Mouse (Mus musculus): ENCODE results near the gene Rgl1. TPM values are rescaled to one million over a fixed set of nuclear protein-coding genes. Genes with fewer than 3 reads are reported as not detected.

Gene Rgl1
- polyA plus RNA-seq, 1 experiment from 2014 or later = 45.4 TPM

DNA sequence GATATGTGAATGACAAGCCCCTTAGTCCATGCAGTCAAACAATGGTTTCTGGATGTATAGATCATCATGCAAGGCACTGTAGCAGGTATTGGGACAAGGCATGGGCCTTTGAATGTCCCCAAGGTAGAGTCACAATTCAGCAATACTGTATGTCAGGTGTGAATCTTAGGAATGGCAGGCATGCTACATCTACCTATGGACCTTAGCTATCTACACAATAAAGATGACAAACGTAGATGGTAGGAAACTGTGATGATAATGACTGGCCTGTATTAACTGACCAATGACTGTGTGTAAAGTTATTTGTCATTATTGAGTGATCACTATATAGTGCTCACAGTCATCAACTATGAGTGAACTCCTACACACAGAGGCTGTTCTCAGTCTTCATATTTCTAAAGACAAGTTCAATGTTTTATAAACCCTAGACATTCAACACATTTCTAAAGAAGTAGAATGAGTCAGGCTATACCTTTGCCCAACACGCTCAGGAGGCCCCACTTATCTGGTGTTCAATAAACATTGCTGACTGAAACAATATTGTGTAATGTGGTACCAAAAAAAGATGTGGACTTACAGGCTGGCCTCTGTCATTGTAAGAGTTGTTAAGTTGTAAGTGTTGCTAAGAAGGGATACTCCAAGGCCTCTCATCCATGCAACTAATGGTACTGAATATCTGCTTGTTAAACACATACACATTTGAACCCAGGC, 222.5 kb downstream of the Rgl1 start:
- peaks cover 9% of the 10 kb centered on the region; the same call in 1 of the 2 replicates for H3K4me1 ChIP-seq (ENCODE audit: control insufficient read depth, insufficient read depth, low read length)
- H3K27me3 ChIP-seq (replicated peaks; ENCODE audit: control insufficient read depth, insufficient read depth, low read length) = no peaks in the 10 kb centered on the region
- ATAC-seq = peak; percentile 88
- no peak overlapping the region for H3K4me2 ChIP-seq (ENCODE audit: low read depth, low read length)
- peaks cover 8% of the 10 kb centered on the region for H3K36me3 ChIP-seq (ENCODE audit: control insufficient read depth, insufficient read depth, low read length)
- no peak overlapping the region for H3K4me3 ChIP-seq (ENCODE audit: low read length)
- peak overlapping the region; percentile 83 for H3K27ac ChIP-seq (ENCODE audit: low read length)
- WGBS = 55% methylated on average over 2 of the region's 2 CpGs
- H3K9me3 ChIP-seq (ENCODE audit: control insufficient read depth, low read length) = no peaks in the 10 kb centered on the region
- H3K9ac ChIP-seq (ENCODE audit: low read depth, low read length) = no peak overlapping the region

DNA sequence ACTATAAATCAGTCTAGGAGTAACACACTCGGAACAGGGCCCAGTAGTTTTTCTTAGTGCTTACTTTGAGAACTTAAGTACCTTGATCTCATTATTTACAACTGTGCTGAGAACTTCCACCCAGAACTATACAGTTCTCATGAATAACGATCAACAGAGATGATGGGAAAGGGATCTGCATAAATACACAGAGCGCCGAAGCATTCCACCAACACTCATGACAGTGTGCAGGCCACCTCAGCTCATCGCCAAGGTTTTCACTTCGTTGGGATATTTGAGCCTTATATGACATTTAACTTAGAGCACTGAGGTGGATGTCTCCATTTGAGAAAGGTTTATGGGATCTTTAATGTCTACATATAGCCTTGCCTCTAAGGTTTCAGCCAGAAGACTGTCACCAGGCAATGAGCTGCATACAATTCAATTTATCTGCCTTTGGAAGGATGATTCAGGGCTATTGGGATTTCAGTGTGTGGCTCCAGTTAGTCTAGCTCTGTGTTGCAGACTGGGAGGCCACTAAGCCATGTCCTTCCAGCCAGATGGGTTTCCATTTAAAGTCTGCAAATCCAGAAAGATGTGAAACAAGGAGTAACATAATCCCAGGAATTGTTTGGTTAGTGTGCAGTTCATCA, 223.3 kb downstream of the Rgl1 start:
- Histone ChIP-seq H3K27ac (ENCODE audit: low read length) (peak overlapping the region; percentile 83), H3K4me3 (ENCODE audit: low read length) (no peak overlapping the region), H3K27me3 (replicated peaks; ENCODE audit: control insufficient read depth, insufficient read depth, low read length) (no peaks in the 10 kb centered on the region), H3K9ac (ENCODE audit: low read depth, low read length) (no peak overlapping the region), H3K4me2 (ENCODE audit: low read depth, low read length) (no peak overlapping the region), H3K4me1 (ENCODE audit: control insufficient read depth, insufficient read depth, low read length) (peaks cover 10% of the 10 kb centered on the region; the same call in 1 of the 2 replicates), H3K36me3 (ENCODE audit: control insufficient read depth, insufficient read depth, low read length) (peaks cover 8% of the 10 kb centered on the region), H3K9me3 (ENCODE audit: control insufficient read depth, low read length) (no peaks in the 10 kb centered on the region)
- 51% methylated on average over 6 of the region's 6 CpGs for WGBS
- ATAC-seq = peak; percentile 32

DNA sequence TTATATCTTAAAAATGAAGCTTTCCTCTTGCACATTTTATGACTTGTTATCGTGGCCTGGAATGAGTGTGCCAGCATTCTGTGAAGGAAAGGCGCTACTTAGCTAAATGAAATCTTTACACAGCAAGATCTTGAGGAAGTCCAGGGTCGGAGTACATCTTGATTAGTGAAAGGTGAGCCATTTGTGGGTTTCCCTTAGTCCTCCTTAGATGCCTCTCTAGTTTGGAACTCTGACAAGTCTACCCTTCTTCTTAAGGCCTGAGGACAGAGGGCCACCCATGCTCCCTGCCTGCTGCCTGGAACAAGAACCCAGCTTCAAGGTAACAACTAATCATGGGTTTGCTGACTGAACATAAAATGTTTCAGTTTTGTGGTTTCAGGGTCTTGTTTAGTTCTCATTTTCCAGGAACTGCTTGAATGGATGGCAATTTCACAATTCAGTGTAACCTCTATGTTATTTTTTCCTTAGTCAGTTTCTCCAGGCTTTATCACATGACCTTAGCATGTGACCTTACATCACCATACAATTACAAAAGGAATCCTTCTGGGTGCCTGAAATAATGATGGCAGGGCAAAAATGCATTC, 225.8 kb downstream of the Rgl1 start:
- Histone ChIP-seq H3K27ac (ENCODE audit: low read length) (peak overlapping the region; percentile 79), H3K9me3 (ENCODE audit: control insufficient read depth, low read length) (no peaks in the 10 kb centered on the region), H3K9ac (ENCODE audit: low read depth, low read length) (no peak overlapping the region), H3K4me3 (ENCODE audit: low read length) (no peak overlapping the region), H3K27me3 (replicated peaks; ENCODE audit: control insufficient read depth, insufficient read depth, low read length) (no peaks in the 10 kb centered on the region), H3K36me3 (ENCODE audit: control insufficient read depth, insufficient read depth, low read length) (peaks cover 7% of the 10 kb centered on the region; the same call in 1 of the 2 replicates), H3K4me2 (ENCODE audit: low read depth, low read length) (no peak overlapping the region), H3K4me1 (ENCODE audit: control insufficient read depth, insufficient read depth, low read length) (peaks cover 10% of the 10 kb centered on the region; the same call in 1 of the 2 replicates)
- 67% methylated on average over 3 of the region's 3 CpGs for WGBS
- ATAC-seq = peak; percentile 36

DNA sequence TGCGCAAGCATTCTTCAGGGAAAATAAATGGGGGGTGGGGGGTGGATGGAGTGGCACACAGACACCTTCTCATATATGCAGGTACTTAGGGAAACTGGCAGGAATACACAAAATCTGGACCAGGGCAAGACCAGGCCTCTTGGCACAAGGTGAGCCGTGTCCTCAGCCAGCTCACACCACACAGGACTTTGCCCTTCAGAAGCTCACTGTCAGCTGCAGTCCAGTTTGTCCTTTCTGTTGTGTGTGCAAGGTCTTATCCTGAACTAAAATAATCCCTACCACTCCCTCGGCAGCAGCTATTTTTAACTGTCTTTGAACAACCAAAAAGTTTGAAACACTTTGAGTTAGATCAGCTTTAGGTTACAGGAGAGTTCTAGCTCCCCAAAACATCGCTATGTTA, 227.3 kb downstream of the Rgl1 start:
- Histone ChIP-seq H3K4me2 (ENCODE audit: low read depth, low read length) (no peak overlapping the region), H3K27ac (ENCODE audit: low read length) (no peak overlapping the region), H3K9ac (ENCODE audit: low read depth, low read length) (no peak overlapping the region), H3K36me3 (ENCODE audit: control insufficient read depth, insufficient read depth, low read length) (peaks cover 7% of the 10 kb centered on the region; the same call in 1 of the 2 replicates), H3K4me1 (ENCODE audit: control insufficient read depth, insufficient read depth, low read length) (peaks cover 6% of the 10 kb centered on the region; the same call in 1 of the 2 replicates), H3K4me3 (ENCODE audit: low read length) (no peak overlapping the region), H3K9me3 (ENCODE audit: control insufficient read depth, low read length) (no peaks in the 10 kb centered on the region), H3K27me3 (replicated peaks; ENCODE audit: control insufficient read depth, insufficient read depth, low read length) (no peaks in the 10 kb centered on the region)
- WGBS = 83% methylated on average over 4 of the region's 4 CpGs
- ATAC-seq = no peak

DNA sequence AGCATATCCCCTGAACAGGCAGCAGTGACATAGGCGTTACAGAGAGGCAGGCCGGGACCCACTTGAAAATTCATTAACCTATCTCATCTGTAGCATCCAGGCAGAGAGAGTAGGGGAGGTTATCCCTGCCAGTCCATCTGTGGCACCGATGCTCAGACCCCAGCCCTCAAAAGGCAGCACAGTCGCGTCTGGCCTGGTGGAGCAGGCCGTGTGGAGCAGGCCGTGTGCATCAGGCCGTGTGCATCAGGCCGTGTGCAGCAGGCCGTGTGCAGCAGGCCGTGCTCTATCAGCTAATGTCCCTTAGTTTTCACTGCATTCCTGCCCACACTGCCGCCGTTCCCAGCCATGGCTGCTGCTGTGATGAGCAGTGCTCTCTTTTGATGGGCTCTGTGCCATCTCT, 229.0 kb downstream of the Rgl1 start:
- Histone ChIP-seq H3K27ac (ENCODE audit: low read length) (no peak overlapping the region), H3K9me3 (ENCODE audit: control insufficient read depth, low read length) (no peaks in the 10 kb centered on the region), H3K36me3 (ENCODE audit: control insufficient read depth, insufficient read depth, low read length) (peaks cover 9% of the 10 kb centered on the region; the same call in 1 of the 2 replicates), H3K9ac (ENCODE audit: low read depth, low read length) (no peak overlapping the region), H3K4me2 (ENCODE audit: low read depth, low read length) (no peak overlapping the region), H3K27me3 (replicated peaks; ENCODE audit: control insufficient read depth, insufficient read depth, low read length) (no peaks in the 10 kb centered on the region), H3K4me3 (ENCODE audit: low read length) (no peak overlapping the region), H3K4me1 (ENCODE audit: control insufficient read depth, insufficient read depth, low read length) (0 out of 2 replicates have a peak, but pooled peaks cover 3% of the 10 kb centered on the region)
- no peak for ATAC-seq
- 82% methylated on average over 13 of the region's 13 CpGs for WGBS

DNA sequence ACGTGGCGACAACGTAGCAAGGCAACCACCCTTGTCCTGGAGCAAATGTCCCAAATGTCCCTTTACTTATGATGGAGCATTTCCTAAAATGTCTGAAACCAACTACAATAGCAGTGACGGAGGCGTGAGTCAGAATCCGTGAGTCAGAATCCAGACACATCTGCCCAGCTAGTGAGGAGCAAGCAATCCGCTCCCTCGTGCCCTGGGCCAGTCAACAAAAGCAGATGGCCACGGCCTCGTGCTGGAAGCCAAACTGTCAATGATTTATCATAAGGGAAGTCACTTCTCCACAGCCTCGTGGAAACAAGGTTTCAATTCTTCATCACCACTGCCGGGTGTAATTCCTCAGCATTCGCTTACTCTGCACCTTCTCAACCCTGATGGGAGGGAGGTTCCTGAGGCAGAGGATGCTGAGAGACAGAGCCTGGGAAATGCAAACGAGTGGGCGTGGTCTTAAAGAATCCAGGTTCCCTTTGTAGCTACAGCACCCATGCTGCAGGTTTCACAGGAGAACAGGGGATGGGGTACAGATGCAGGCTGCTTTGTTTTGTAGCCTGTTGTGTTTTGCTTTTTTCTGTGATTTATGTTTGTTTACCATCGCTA, 229.6 kb downstream of the Rgl1 start:
- Histone ChIP-seq H3K27ac (ENCODE audit: low read length) (no peak overlapping the region), H3K4me2 (ENCODE audit: low read depth, low read length) (no peak overlapping the region), H3K36me3 (ENCODE audit: control insufficient read depth, insufficient read depth, low read length) (peaks cover 8% of the 10 kb centered on the region; the same call in 1 of the 2 replicates), H3K9ac (ENCODE audit: low read depth, low read length) (no peak overlapping the region), H3K9me3 (ENCODE audit: control insufficient read depth, low read length) (no peaks in the 10 kb centered on the region), H3K27me3 (replicated peaks; ENCODE audit: control insufficient read depth, insufficient read depth, low read length) (no peaks in the 10 kb centered on the region), H3K4me3 (ENCODE audit: low read length) (no peak overlapping the region), H3K4me1 (ENCODE audit: control insufficient read depth, insufficient read depth, low read length) (0 out of 2 replicates have a peak, but pooled peaks cover 3% of the 10 kb centered on the region)
- ATAC-seq = no peak
- WGBS = 45% methylated on average over 16 of the region's 16 CpGs

DNA sequence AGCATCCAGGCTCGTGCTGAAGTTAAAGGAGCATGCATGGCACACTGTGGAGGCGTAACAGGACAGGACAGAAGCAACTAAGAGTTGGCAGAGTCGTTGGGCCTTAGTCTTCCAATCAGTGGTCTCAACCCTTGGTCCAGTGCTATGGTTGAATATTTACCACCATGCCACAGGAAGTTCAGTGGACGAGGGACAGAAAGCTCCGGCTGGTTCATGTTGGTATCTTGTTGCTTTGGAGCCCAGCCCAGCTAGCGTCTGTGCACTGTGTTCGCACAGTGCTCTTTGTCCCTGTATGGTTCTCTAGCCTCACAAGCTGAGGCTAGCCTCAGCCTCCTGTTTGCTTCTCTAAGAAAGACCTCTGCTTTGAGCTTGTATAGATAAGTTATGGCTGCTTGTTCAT, 231.6 kb downstream of the Rgl1 start:
- Histone ChIP-seq H3K4me1 (ENCODE audit: control insufficient read depth, insufficient read depth, low read length) (0 out of 2 replicates have a peak, but pooled peaks cover 3% of the 10 kb centered on the region), H3K36me3 (ENCODE audit: control insufficient read depth, insufficient read depth, low read length) (peaks cover 10% of the 10 kb centered on the region), H3K4me3 (ENCODE audit: low read length) (no peak overlapping the region), H3K9ac (ENCODE audit: low read depth, low read length) (no peak overlapping the region), H3K27me3 (replicated peaks; ENCODE audit: control insufficient read depth, insufficient read depth, low read length) (no peaks in the 10 kb centered on the region), H3K4me2 (ENCODE audit: low read depth, low read length) (no peak overlapping the region), H3K27ac (ENCODE audit: low read length) (no peak overlapping the region), H3K9me3 (ENCODE audit: control insufficient read depth, low read length) (no peaks in the 10 kb centered on the region)
- WGBS = 78% methylated on average over 7 of the region's 7 CpGs
- ATAC-seq = no peak

DNA sequence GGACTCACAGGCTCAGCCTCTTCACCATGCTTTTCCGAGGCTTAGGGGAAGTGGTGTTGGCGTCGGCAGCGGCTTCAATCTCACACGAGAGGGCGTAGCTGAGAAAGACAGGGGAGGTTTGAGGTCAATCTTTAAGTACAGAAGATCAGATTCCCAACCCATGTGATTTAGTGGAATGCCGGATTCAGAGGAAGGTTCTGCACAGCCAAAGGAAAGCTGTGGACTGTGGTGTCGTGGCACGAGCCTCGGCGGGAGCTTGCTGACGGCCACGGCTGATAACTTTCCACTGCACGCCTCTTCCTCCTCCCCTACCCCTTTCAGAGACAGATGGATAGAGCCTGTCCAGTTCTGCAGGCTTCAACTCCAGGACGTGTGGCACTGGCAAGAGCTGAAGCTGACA, 234.7 kb downstream of the Rgl1 start:
- whole genome bisulfite sequencing = 51% methylated on average over 15 of the region's 15 CpGs

DNA sequence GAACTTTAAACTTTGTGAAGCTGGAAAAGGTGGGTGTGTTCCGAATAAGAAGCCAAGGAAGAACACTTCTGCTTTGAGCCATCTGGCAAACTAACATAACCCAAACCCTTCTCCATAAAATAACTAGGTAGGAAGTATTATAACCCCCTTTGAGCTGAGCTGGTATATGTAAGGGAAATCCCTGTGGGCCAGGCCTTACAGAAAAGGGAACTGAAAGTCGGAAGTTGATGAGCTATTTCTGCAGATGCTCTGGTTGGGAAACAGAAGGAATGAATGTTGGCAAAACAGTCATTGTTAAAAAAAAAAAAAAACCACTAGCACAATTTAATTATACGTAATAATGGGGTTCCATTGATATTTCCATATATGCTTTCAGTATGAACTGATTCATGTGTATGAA, 237.4 kb downstream of the Rgl1 start:
- 74% methylated on average over 3 of the region's 3 CpGs for WGBS
- H3K27me3 ChIP-seq (replicated peaks; ENCODE audit: control insufficient read depth, insufficient read depth, low read length) = no peaks in the 10 kb centered on the region
- ATAC-seq = no peak
- H3K4me1 ChIP-seq (ENCODE audit: control insufficient read depth, insufficient read depth, low read length) = peaks cover 8% of the 10 kb centered on the region; the same call in 1 of the 2 replicates
- no peak overlapping the region for H3K27ac ChIP-seq (ENCODE audit: low read length)
- no peak overlapping the region for H3K9ac ChIP-seq (ENCODE audit: low read depth, low read length)
- H3K9me3 ChIP-seq (ENCODE audit: control insufficient read depth, low read length) = no peaks in the 10 kb centered on the region
- H3K4me3 ChIP-seq (ENCODE audit: low read length) = no peak overlapping the region
- no peak overlapping the region for H3K4me2 ChIP-seq (ENCODE audit: low read depth, low read length)
- H3K36me3 ChIP-seq (ENCODE audit: control insufficient read depth, insufficient read depth, low read length) = peaks cover 19% of the 10 kb centered on the region

More for the DNA sequence above, 234.7 kb downstream of the Rgl1 start:
- H3K4me2 ChIP-seq (ENCODE audit: low read depth, low read length) = no peak overlapping the region
- H3K4me1 ChIP-seq (ENCODE audit: control insufficient read depth, insufficient read depth, low read length) = peaks cover 3% of the 10 kb centered on the region; the same call in 1 of the 2 replicates
- peak overlapping the region; percentile 20; the same call in 1 of the 2 replicates for H3K9ac ChIP-seq (ENCODE audit: low read depth, low read length)
- peak; percentile 24; the same call in 1 of the 2 replicates for ATAC-seq
- no peaks in the 10 kb centered on the region for H3K27me3 ChIP-seq (replicated peaks; ENCODE audit: control insufficient read depth, insufficient read depth, low read length)
- no peaks in the 10 kb centered on the region for H3K9me3 ChIP-seq (ENCODE audit: control insufficient read depth, low read length)
- H3K27ac ChIP-seq (ENCODE audit: low read length) = no peak overlapping the region
- no peak overlapping the region for H3K4me3 ChIP-seq (ENCODE audit: low read length)
- H3K36me3 ChIP-seq (ENCODE audit: control insufficient read depth, insufficient read depth, low read length) = peaks cover 12% of the 10 kb centered on the region
